Mouse (Mus musculus) megakaryocyte, embryonic 14.5 days (primary cell): ENCODE results near the gene Nol3.

Experiments used
- FLI1 ChIP-seq: IDR thresholded peaks from 2 replicates; pipeline ENCODE4 v1.6.1; 2012; ENCODE audit warnings: low read length, inconsistent platforms, mixed read lengths
- GATA1 ChIP-seq: IDR thresholded peaks from 3 replicates; pipeline ENCODE4 v1.6.1; 2012; ENCODE audit warnings: mixed read lengths, low read length, inconsistent platforms, borderline replicate concordance

GRCm38 (mm10) chr8:105259721-105260320, 16.1 kb upstream of the Nol3 start:
- no peak for TF ChIP-seq GATA1
- no peak for TF ChIP-seq FLI1
